Mouse (Mus musculus): ENCODE measurements around the gene Polr3b. TPM values are rescaled to one million over a fixed set of nuclear protein-coding genes. Genes with fewer than 3 reads are reported as not detected.

Gene Polr3b
- polyA plus RNA-seq, 1 experiment from 2014 or later: 13.7 TPM

GRCm38 (mm10) chr10:84702115-84702514 is 80.0 kb downstream of the Polr3b start:
- H3K27ac ChIP-seq (replicated peaks): no peak overlapping the region
- no peak overlapping the region for H3K4me2 ChIP-seq
- peaks cover 4% of the 10 kb centered on the region for H3K4me1 ChIP-seq (replicated peaks)
- H3K9ac ChIP-seq: no peak overlapping the region
- ATAC-seq (ENCODE audit: low FRiP score, low read depth): no peak
- no peaks in the 10 kb centered on the region for H3K9me3 ChIP-seq
- 97% methylated on average over 1 of the region's 1 CpGs for WGBS
- H3K4me3 ChIP-seq: no peak overlapping the region
- H3K36me3 ChIP-seq: peaks cover 34% of the 10 kb centered on the region
- H3K27me3 ChIP-seq: no peaks in the 10 kb centered on the region

- WGBS: 93% methylated on average over 1 of the region's 1 CpGs
- ATAC-seq (ENCODE audit: low FRiP score, low read depth): no peak
These were observed 82.5 kb downstream of the Polr3b start for GRCm38 (mm10) chr10:84704594-84704993.

DNA sequence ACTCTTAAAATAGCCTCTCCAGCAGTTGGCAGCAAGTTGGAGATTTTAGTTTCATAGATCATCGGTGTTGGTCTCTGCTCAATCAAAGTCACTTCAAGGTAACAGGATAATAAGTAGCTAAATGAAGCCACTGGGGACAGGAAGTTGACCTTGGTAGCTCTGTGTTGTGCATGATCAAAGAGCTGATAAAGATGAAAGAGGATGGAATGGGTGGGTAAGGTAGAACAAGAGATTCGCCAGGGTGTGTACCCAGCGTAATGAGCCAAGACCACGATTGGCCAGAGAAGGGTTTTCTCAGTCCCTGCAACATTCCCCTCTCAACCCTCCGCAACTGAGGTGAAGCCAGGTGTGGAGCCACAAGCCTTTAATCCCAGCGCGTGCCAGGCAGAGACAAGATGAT is 83.1 kb downstream of the Polr3b start:
- Histone ChIP-seq H3K36me3 (peaks cover 12% of the 10 kb centered on the region), H3K4me2 (no peak overlapping the region), H3K27ac (replicated peaks) (no peak overlapping the region), H3K9ac (no peak overlapping the region), H3K4me1 (replicated peaks) (peaks cover 22% of the 10 kb centered on the region), H3K27me3 (no peaks in the 10 kb centered on the region), H3K9me3 (no peaks in the 10 kb centered on the region), H3K4me3 (no peak overlapping the region)
- WGBS: 88% methylated on average over 7 of the region's 7 CpGs
- no peak for ATAC-seq (ENCODE audit: low FRiP score, low read depth)

More at GRCm38 (mm10) chr10:84704594-84704993, 82.5 kb downstream of the Polr3b start:
- Histone ChIP-seq H3K4me2 (no peak overlapping the region), H3K9me3 (no peaks in the 10 kb centered on the region), H3K27me3 (no peaks in the 10 kb centered on the region), H3K36me3 (peaks cover 18% of the 10 kb centered on the region), H3K27ac (replicated peaks) (no peak overlapping the region), H3K4me1 (replicated peaks) (peaks cover 18% of the 10 kb centered on the region), H3K9ac (no peak overlapping the region), H3K4me3 (no peak overlapping the region)

DNA sequence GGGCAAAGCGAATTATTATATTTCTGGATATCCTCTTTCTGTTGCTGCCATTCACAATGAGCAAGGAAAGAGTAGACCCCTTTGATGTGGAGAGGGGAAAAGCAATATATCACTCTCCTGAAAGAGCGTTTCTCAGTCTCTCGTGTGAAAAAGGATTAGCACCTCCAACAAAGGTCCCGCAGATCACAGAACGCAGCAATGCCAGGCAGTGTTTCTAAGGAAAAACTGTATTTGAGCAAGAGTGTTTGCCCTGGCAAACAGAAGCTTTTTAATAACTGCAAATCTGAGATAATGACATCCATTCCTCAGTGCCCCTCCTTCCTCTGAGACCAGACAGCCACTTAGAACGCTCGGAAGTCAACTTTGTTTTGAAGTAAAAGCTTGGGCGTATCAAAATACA is 84.5 kb downstream of the Polr3b start:
- Histone ChIP-seq H3K4me2 (no peak overlapping the region), H3K36me3 (no peaks in the 10 kb centered on the region), H3K9me3 (no peaks in the 10 kb centered on the region), H3K27me3 (no peaks in the 10 kb centered on the region), H3K27ac (replicated peaks) (no peak overlapping the region), H3K4me3 (no peak overlapping the region), H3K4me1 (replicated peaks) (peaks cover 33% of the 10 kb centered on the region), H3K9ac (no peak overlapping the region)
- WGBS: 34% methylated on average over 8 of the region's 8 CpGs
- ATAC-seq (ENCODE audit: low FRiP score, low read depth): no peak

GRCm38 (mm10) chr10:84707226-84707625 is 85.1 kb downstream of the Polr3b start:
- Histone ChIP-seq H3K4me3 (no peak overlapping the region), H3K4me2 (no peak overlapping the region), H3K27ac (replicated peaks) (peak overlapping the region; percentile 31), H3K36me3 (no peaks in the 10 kb centered on the region), H3K9ac (no peak overlapping the region), H3K4me1 (replicated peaks) (peaks cover 40% of the 10 kb centered on the region), H3K27me3 (no peaks in the 10 kb centered on the region), H3K9me3 (no peaks in the 10 kb centered on the region)
- WGBS: 21% methylated on average over 6 of the region's 6 CpGs
- no peak for ATAC-seq (ENCODE audit: low FRiP score, low read depth)

DNA sequence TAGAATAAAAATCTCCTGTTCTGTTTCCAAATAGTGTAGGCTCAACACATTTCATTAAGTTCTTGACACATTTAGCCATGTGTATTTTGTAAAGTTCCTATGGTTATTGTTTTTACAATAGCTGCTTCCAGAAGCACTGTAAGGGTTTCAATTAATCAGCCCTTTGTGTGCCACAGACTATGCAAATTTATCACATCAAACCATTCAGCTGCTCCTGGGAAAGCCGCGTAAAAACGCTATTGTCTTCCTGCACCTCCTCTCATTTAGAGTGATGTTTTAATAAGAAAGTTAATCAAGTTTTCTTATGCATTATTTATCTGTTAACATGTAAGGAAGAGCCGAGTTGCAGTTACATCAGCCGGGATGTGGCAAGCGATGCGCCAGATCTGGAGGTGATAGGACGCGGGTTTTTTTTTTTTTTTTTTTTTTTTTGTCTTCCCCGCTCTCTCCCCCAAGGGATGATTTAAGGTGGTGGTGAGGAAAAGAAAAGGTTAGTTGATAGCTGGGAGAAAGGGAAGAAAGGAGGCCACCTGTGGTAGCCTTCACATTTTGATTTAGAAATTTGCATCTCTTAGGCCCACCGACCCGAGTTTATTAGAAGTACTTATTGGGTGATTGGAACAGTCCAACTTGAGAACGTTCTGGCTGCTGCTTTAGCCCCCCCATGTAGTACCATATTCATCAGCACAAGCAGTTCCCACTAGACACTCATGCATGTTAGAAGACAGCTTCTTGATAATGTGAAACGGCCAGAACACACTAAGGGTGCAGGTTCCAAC is 85.8 kb downstream of the Polr3b start:
- Histone ChIP-seq H3K9ac (no peak overlapping the region), H3K4me1 (replicated peaks) (peaks cover 42% of the 10 kb centered on the region), H3K4me3 (no peak overlapping the region), H3K9me3 (no peaks in the 10 kb centered on the region), H3K36me3 (no peaks in the 10 kb centered on the region), H3K4me2 (no peak overlapping the region), H3K27me3 (no peaks in the 10 kb centered on the region), H3K27ac (replicated peaks) (peak overlapping the region; percentile 31; the same call in 1 of the 2 replicates)
- ATAC-seq (ENCODE audit: low FRiP score, low read depth): no peak
- 14% methylated on average over 14 of the region's 14 CpGs for WGBS

DNA sequence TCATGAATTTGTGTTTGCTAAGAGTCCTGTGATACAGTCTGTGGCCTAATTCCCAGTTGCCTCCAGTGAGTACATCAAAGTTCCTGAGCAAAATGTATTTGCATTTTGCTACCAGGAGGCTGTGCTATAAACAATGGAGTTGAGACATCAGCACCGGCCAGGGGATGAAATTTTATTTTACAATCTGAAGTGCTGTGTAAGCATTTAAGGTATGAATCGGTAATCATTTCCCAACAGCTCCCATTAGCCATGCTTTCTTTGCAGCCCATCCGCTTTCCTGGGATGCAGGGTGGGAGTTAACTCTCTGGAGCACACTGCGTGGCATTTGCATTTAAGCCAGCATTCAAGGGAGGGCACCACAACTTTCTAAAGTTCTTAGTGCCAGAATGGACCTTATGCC is 88.1 kb downstream of the Polr3b start:
- H3K9me3 ChIP-seq: no peaks in the 10 kb centered on the region
- no peak overlapping the region for H3K9ac ChIP-seq
- peaks cover 53% of the 10 kb centered on the region for H3K4me1 ChIP-seq (replicated peaks)
- ATAC-seq (ENCODE audit: low FRiP score, low read depth): no peak
- no peak overlapping the region for H3K4me3 ChIP-seq
- H3K36me3 ChIP-seq: no peaks in the 10 kb centered on the region
- no peak overlapping the region for H3K4me2 ChIP-seq
- WGBS: 12% methylated on average over 4 of the region's 4 CpGs
- no peaks in the 10 kb centered on the region for H3K27me3 ChIP-seq
- H3K27ac ChIP-seq (replicated peaks): peak overlapping the region; percentile 51

DNA sequence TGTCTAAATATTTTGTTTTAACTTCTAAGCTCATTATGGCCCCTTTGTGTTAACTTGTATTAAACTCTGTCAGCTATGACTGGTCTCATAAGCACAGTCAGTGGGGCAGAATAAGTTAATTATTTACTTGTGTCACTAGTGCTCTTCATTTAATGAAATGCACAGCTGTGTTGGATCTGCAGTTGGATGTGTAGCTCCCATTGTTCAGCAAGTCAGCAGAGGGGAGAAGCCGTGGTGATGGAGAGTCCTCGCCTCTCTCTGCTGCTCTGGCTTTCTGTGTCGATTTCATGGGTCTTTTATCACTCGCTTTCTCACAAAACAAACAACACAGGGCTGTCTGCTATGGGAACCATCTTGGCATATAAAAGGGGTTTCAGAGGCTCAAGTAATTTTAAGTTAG is 88.7 kb downstream of the Polr3b start:
- H3K4me2 ChIP-seq: no peak overlapping the region
- no peaks in the 10 kb centered on the region for H3K9me3 ChIP-seq
- peaks cover 53% of the 10 kb centered on the region for H3K4me1 ChIP-seq (replicated peaks)
- no peaks in the 10 kb centered on the region for H3K36me3 ChIP-seq
- H3K27me3 ChIP-seq: no peaks in the 10 kb centered on the region
- H3K4me3 ChIP-seq: no peak overlapping the region
- 0 out of 2 replicates have a peak overlapping the region, but pooled peaks have one; percentile 17 for H3K27ac ChIP-seq (replicated peaks)
- no peak overlapping the region for H3K9ac ChIP-seq
- WGBS: 14% methylated on average over 4 of the region's 4 CpGs
- ATAC-seq (ENCODE audit: low FRiP score, low read depth): peak; percentile 42; the same call in 1 of the 2 replicates

DNA sequence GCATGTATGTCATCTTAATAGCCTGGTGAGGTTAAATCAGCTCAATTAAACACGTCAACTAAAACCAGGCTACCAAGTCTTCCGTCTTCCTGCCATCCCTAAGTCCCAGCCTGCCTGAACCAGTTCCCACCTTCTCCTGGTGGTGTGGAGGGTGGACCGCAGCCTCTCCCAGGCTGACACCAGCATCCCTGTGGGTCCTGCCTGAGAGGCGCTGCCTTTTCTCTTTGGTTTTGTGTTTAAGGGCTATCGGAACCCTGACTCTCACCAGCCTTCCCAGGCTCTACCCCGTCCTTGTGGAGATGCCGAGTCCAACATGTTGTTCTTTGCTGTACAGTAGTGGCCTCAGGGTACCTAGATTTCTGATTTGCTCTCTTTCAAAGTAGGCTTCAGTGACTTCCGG is 89.4 kb downstream of the Polr3b start:
- WGBS: 21% methylated on average over 8 of the region's 8 CpGs
- H3K9ac ChIP-seq: no peak overlapping the region
- H3K9me3 ChIP-seq: no peaks in the 10 kb centered on the region
- no peak for ATAC-seq (ENCODE audit: low FRiP score, low read depth)
- peaks cover 52% of the 10 kb centered on the region for H3K4me1 ChIP-seq (replicated peaks)
- H3K27me3 ChIP-seq: no peaks in the 10 kb centered on the region
- no peaks in the 10 kb centered on the region for H3K36me3 ChIP-seq
- H3K27ac ChIP-seq (replicated peaks): peak overlapping the region; percentile 73
- H3K4me3 ChIP-seq: no peak overlapping the region
- no peak overlapping the region for H3K4me2 ChIP-seq

GRCm38 (mm10) chr10:84711940-84712339 is 89.8 kb downstream of the Polr3b start:
- Histone ChIP-seq H3K9me3 (no peaks in the 10 kb centered on the region), H3K36me3 (no peaks in the 10 kb centered on the region), H3K4me1 (replicated peaks) (peaks cover 49% of the 10 kb centered on the region), H3K4me3 (no peak overlapping the region), H3K4me2 (no peak overlapping the region), H3K9ac (no peak overlapping the region), H3K27me3 (no peaks in the 10 kb centered on the region), H3K27ac (replicated peaks) (peak overlapping the region; percentile 73)
- ATAC-seq (ENCODE audit: low FRiP score, low read depth): no peak
- 30% methylated on average over 5 of the region's 5 CpGs for WGBS

GRCm38 (mm10) chr10:84712532-84712931 is 90.4 kb downstream of the Polr3b start:
- WGBS: 46% methylated on average over 6 of the region's 6 CpGs
- H3K9me3 ChIP-seq: no peaks in the 10 kb centered on the region
- no peak overlapping the region for H3K27ac ChIP-seq (replicated peaks)
- no peaks in the 10 kb centered on the region for H3K36me3 ChIP-seq
- ATAC-seq (ENCODE audit: low FRiP score, low read depth): no peak
- H3K4me2 ChIP-seq: no peak overlapping the region
- H3K4me1 ChIP-seq (replicated peaks): peaks cover 44% of the 10 kb centered on the region
- H3K27me3 ChIP-seq: no peaks in the 10 kb centered on the region
- H3K4me3 ChIP-seq: no peak overlapping the region
- no peak overlapping the region for H3K9ac ChIP-seq

DNA sequence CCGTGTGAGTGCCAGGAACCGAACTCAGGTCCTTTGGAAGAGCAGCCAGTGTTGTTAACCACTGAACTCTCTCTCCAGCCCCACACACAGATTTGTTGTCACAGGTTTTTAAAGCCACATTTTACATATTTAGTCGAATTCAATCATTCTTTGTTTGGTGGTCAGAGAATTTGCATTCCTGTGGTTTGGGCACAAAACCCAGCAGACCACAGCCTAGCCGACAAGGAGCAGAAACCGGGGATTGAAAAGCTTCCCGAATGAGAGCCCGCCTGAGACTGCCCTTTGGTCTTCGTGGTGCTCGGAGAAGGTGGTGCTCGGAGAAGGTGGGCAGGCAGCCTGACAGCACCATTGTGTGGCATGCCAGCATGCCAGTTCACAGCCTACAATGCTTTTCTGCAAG is 91.0 kb downstream of the Polr3b start:
- H3K4me1 ChIP-seq (replicated peaks): peaks cover 40% of the 10 kb centered on the region
- H3K9ac ChIP-seq: no peak overlapping the region
- H3K4me2 ChIP-seq: no peak overlapping the region
- WGBS: 37% methylated on average over 10 of the region's 10 CpGs
- H3K4me3 ChIP-seq: no peak overlapping the region
- no peak for ATAC-seq (ENCODE audit: low FRiP score, low read depth)
- H3K36me3 ChIP-seq: no peaks in the 10 kb centered on the region
- H3K27me3 ChIP-seq: no peaks in the 10 kb centered on the region
- no peaks in the 10 kb centered on the region for H3K9me3 ChIP-seq
- H3K27ac ChIP-seq (replicated peaks): no peak overlapping the region

- no peak overlapping the region for H3K27ac ChIP-seq (replicated peaks)
- H3K9ac ChIP-seq: no peak overlapping the region
- WGBS: 88% methylated on average over 7 of the region's 7 CpGs
- H3K4me1 ChIP-seq (replicated peaks): peaks cover 28% of the 10 kb centered on the region
- H3K9me3 ChIP-seq: no peaks in the 10 kb centered on the region
- peaks cover 8% of the 10 kb centered on the region for H3K36me3 ChIP-seq
- no peak overlapping the region for H3K4me3 ChIP-seq
- no peaks in the 10 kb centered on the region for H3K27me3 ChIP-seq
- no peak overlapping the region for H3K4me2 ChIP-seq
- no peak for ATAC-seq (ENCODE audit: low FRiP score, low read depth)
These were observed 93.5 kb downstream of the Polr3b start for GRCm38 (mm10) chr10:84715639-84716038.
